Mouse (Mus musculus) embryonic facial prominence, embryonic 11.5 days (tissue): ENCODE measurements at regions not wholly inside any gene's neighbourhood (a gene's known extent, or its start where the extent isn't known, plus 50 kb on each side); places are given as distances from the start of the nearest gene placed in this dataset.

ENCODE experiments used
- ATAC-seq: fragments of 200-750 bp; cut with Nextera tagmentation; replicated peaks from 2 replicates; pipeline ENCODE4 v1.8.0; 2017; ENCODE audit warnings: low read depth; ENCODE audit not compliant: insufficient number of reproducible peaks, low FRiP score, low TSS enrichment
- DNase-seq: peaks from one replicate; pipeline ENCODE4 v3.0.0-alpha.2; 2015; ENCODE audit warnings: low spot score
- H3K27ac ChIP-seq: fragments of 300-500 bp; sonication (generic); replicated peaks from 2 replicates; pipeline ENCODE4 v1.5.1; 2014; ENCODE audit warnings: mild to moderate bottlenecking, low read depth, low read length, control low read depth
- H3K27me3 ChIP-seq: fragments of 300-500 bp; sonication (generic); 2 replicates; pipeline ENCODE4 v1.6.1; 2014; ENCODE audit warnings: mild to moderate bottlenecking, low read length, moderate library complexity, mixed read lengths; ENCODE audit not compliant: control insufficient read depth, insufficient read depth
- H3K36me3 ChIP-seq: fragments of 300-500 bp; sonication (generic); replicated peaks from 2 replicates; pipeline ENCODE4 v1.6.1; 2014; ENCODE audit warnings: low read depth, mild to moderate bottlenecking, low read length, moderate library complexity, mixed read lengths; ENCODE audit not compliant: control insufficient read depth, insufficient read depth
- H3K4me1 ChIP-seq: fragments of 300-500 bp; sonication (generic); 2 replicates; pipeline ENCODE4 v1.6.1; 2014; ENCODE audit warnings: low read length, mixed read lengths; ENCODE audit not compliant: control insufficient read depth, insufficient read depth
- H3K4me2 ChIP-seq: fragments of 300-500 bp; sonication (generic); 2 replicates; pipeline ENCODE4 v1.6.1; 2014; ENCODE audit warnings: low read depth, mild to moderate bottlenecking, control low read depth, low read length, moderate library complexity
- H3K4me3 ChIP-seq: fragments of 300-500 bp; sonication (generic); 2 replicates; pipeline ENCODE4 v1.5.1; 2014; ENCODE audit warnings: low read depth, low read length, control low read depth
- H3K9ac ChIP-seq: fragments of 300-500 bp; sonication (generic); replicated peaks from 2 replicates; pipeline ENCODE4 v1.6.1; 2014; ENCODE audit warnings: mild to moderate bottlenecking, control low read depth, low read length
- H3K9me3 ChIP-seq: fragments of 300-500 bp; sonication (generic); replicated peaks from 2 replicates; pipeline ENCODE4 v1.6.1; 2016; ENCODE audit warnings: mild to moderate bottlenecking, low read length, inconsistent platforms, mixed read lengths; ENCODE audit not compliant: control insufficient read depth
- WGBS: fragments of 180-500 bp; shearing (Covaris S2); extraction: QIAGEN DNeasy Blood & Tissue Kit; methylation state at CpG from one replicate; pipeline ENCODE4 v1.1.7; 2014; 5-methylcytosine and 5-hydroxymethylcytosine counted together

- Histone ChIP-seq H3K9me3 (no peaks in the 10 kb centered on the region), H3K27me3 (no peaks in the 10 kb centered on the region), H3K4me1 (no peaks in the 10 kb centered on the region), H3K36me3 (no peaks in the 10 kb centered on the region), H3K9ac (no peak overlapping the region), H3K4me2 (no peak overlapping the region), H3K27ac (no peak overlapping the region), H3K4me3 (no peak overlapping the region)
- DNase-seq: no peak
- ATAC-seq: no peak
- 90% methylated on average over 7 of the region's 7 CpGs for WGBS
Observed at GRCm38 (mm10) chr5:75342599-75342998, 190.5 kb downstream of the Pdgfra start.

DNA sequence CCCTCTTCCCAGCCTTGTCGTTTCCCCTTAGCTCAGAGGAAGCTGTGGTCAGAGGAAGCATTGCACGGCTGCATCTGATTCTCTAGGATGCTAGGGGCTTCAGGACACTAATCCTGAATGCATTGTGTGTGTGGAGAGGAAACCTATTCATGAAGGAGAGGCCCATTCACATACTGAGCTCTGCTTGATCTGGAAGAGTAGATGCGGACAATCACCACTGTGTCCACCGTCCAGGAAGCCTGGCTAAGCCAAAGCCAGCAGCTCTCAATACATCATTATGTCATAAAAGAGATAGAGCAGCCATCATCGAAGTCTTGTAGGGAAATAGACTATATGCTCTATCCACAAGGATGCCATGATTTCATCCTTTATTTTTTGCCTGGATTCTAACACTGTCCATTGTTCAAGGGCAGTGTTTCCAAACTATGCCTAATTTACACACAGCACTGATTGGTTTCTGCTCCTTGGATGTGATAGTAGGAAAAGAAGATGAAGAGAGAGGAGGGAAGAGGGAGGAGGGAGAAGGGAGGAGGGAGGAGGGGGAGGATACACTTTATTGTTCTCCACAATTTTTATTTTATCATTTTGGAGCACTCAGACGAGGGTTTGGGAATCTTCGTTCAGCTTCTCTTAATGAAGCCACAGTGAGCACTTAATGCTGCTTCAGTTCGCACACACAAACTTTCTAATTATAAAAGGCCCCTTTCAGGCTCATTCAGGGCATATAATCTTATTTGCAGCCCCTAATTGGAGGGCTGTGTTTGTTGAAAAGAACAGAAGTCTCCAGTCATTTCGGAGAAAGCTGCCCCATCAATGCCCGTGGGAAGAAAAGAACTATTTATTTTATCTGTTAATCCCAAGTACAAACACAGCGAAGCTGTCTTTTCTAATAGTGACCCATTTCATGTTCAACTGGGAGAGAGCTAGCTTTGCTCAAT lies 195.0 kb downstream of the Pdgfra start:
- H3K27ac ChIP-seq: no peak overlapping the region

DNA sequence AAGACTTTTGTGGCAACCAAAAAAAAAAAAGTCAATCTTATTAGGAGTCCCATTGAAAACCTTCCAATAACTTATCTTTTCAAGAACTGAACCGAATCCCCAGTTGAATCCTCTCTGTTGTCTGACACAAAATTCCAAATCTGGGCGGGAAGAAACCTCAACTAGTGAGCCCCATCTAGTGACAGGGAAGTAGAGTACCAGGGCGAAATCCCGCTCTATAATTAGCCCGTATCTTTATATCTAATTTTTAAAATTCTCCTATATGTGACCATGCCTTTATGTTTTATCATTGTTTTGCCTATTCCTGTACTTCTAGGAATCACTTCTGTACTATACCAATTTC lies 195.7 kb downstream of the Pdgfra start:
- no peak overlapping the region for H3K9ac ChIP-seq
- H3K27ac ChIP-seq: no peak overlapping the region
- no peaks in the 10 kb centered on the region for H3K27me3 ChIP-seq
- ATAC-seq (no peak), DNase-seq (peak; percentile 15)
- H3K4me3 ChIP-seq: no peak overlapping the region
- H3K4me1 ChIP-seq: no peaks in the 10 kb centered on the region
- H3K9me3 ChIP-seq: no peaks in the 10 kb centered on the region
- WGBS: 60% methylated on average over 5 of the region's 5 CpGs
- H3K36me3 ChIP-seq: no peaks in the 10 kb centered on the region
- no peak overlapping the region for H3K4me2 ChIP-seq

More for the DNA sequence above, 195.0 kb downstream of the Pdgfra start:
- no peaks in the 10 kb centered on the region for H3K4me1 ChIP-seq
- no peak overlapping the region for H3K4me3 ChIP-seq
- ATAC-seq (no peak), DNase-seq (peak; percentile 15)
- no peak overlapping the region for H3K9ac ChIP-seq
- no peak overlapping the region for H3K4me2 ChIP-seq
- no peaks in the 10 kb centered on the region for H3K36me3 ChIP-seq
- H3K9me3 ChIP-seq: no peaks in the 10 kb centered on the region
- no peaks in the 10 kb centered on the region for H3K27me3 ChIP-seq
- 25% methylated on average over 11 of the region's 11 CpGs for WGBS

DNA sequence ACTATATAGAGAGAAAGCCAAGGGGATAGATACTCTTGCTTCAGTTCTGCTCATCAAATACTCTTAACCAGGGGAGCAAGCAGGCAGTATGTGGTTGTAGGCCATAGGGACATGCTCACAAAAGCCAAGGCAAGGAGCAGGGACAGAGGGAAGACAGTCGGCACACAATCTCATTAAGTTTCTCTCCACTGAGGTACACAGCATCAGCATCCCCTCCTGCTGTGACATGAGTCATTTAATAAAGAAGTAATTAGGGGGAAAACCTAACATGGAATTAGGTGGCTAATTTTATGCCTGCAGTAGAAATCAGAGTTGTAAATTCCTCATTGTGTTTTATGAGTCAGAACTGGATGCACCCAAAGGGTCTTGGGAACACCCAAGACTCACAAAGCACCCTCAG lies 203.2 kb downstream of the Pdgfra start:
- Histone ChIP-seq H3K36me3 (no peaks in the 10 kb centered on the region), H3K4me3 (no peak overlapping the region), H3K4me1 (no peaks in the 10 kb centered on the region), H3K4me2 (no peak overlapping the region), H3K9me3 (no peaks in the 10 kb centered on the region), H3K27ac (no peak overlapping the region), H3K27me3 (no peaks in the 10 kb centered on the region), H3K9ac (no peak overlapping the region)
- ATAC-seq (no peak), DNase-seq (no peak)
- 19% methylated on average over 1 of the region's 1 CpGs for WGBS

DNA sequence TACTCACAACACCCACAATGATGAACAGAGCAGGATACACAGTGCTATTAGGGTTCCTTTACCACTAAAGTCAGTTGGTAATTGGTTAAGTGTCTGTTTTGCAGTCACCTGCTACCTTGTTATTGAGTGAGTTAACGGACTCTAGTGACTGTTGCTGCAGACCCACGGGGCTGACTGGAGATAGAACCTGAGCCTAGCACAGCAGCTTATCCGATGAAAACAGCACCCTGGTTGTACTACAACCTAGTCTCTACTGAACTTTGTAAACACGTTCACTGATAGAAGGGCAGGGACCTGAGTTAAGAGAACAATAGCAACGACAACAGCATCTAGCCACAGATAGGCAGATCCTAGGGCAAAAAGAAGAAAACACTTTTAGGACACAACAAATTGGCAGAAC lies 206.8 kb downstream of the Pdgfra start:
- Histone ChIP-seq H3K27me3 (no peaks in the 10 kb centered on the region), H3K9me3 (no peaks in the 10 kb centered on the region), H3K4me3 (no peak overlapping the region), H3K4me2 (no peak overlapping the region), H3K4me1 (no peaks in the 10 kb centered on the region), H3K9ac (no peak overlapping the region), H3K27ac (no peak overlapping the region), H3K36me3 (no peaks in the 10 kb centered on the region)
- WGBS: 81% methylated on average over 5 of the region's 5 CpGs
- DNase-seq (no peak), ATAC-seq (no peak)

DNA sequence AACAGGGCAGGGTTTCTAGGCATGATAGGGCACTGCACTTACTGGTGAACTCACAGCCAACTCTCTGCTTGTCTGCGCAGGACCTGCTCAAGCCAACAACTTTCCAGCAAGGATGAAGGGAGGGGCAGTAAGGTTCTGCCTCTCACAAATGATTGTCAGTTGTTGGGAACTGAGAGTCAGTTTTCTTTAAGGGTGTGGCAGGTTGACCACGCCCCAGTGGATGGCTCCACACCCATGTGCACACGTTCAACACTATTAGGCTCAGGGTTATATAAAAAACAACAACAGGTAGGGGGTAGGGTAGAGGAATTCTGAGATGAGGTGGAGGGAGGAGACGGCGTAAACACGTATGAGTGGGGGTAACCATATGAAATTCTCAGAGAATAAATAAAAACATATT lies 210.9 kb upstream of the Kit start:
- Histone ChIP-seq H3K4me2 (no peak overlapping the region), H3K27ac (no peak overlapping the region), H3K4me1 (no peaks in the 10 kb centered on the region), H3K4me3 (no peak overlapping the region), H3K36me3 (no peaks in the 10 kb centered on the region), H3K9ac (no peak overlapping the region), H3K27me3 (no peaks in the 10 kb centered on the region), H3K9me3 (no peaks in the 10 kb centered on the region)
- WGBS: 91% methylated on average over 6 of the region's 6 CpGs
- no peak for ATAC-seq
- no peak for DNase-seq

DNA sequence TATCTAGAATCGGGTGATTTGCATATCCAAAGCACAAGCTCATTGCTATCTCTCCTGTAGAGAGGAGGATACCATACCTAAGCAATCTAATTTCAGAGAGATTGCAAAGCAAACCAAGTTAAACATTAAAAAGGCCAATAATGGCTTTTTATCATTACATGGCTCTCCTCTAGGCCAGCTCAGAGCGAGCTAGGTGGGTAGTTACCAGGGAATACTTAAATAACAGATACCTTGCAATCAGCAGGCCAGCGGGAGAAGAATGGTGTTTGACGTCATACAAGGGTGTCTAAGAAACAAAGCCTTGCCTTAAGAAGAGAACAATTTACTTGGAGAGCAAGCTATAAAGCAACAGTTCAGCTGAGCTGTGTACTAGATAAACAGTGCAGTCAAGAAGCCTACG lies 207.4 kb upstream of the Kit start:
- ATAC-seq: no peak
- Histone ChIP-seq H3K9ac (no peak overlapping the region), H3K27me3 (no peaks in the 10 kb centered on the region), H3K36me3 (no peaks in the 10 kb centered on the region), H3K4me1 (no peaks in the 10 kb centered on the region), H3K27ac (no peak overlapping the region), H3K4me2 (no peak overlapping the region), H3K4me3 (no peak overlapping the region), H3K9me3 (no peaks in the 10 kb centered on the region)
- WGBS: 84% methylated on average over 5 of the region's 5 CpGs
- no peak for DNase-seq

DNA sequence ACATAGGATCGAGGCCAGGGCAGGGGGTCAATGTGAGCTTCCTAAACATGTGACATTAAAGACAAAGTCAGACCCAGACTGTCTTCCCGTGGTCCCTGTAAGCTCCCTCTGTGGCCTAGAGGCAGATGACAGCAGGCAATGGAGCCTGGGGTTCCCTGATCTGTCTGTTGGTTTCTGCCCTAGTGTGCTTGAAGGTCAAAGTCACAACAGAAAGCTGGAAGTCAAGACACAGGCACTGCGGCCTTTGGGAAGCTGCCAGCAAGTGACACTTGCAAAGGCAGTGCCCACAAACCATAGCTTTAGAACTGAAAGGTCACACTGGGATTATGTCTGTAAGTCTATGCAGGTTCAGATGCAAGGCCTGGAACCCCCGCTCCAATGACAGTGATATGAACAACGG lies 206.0 kb upstream of the Kit start:
- H3K4me1 ChIP-seq: no peaks in the 10 kb centered on the region
- 88% methylated on average over 5 of the region's 5 CpGs for WGBS
- DNase-seq: no peak
- H3K9me3 ChIP-seq: no peaks in the 10 kb centered on the region
- no peak for ATAC-seq
- H3K4me2 ChIP-seq: no peak overlapping the region
- H3K9ac ChIP-seq: no peak overlapping the region
- H3K27ac ChIP-seq: no peak overlapping the region
- no peaks in the 10 kb centered on the region for H3K36me3 ChIP-seq
- H3K4me3 ChIP-seq: no peak overlapping the region
- H3K27me3 ChIP-seq: no peaks in the 10 kb centered on the region
